Mouse (Mus musculus) kidney, adult 8-10 months (tissue): ENCODE measurements around the gene Gpsm1.
A peak's percentile ranks its signal among the peaks of the same experiment; 100 is the strongest.

Experiments used
- DNase-seq, 2 experiments: peaks; one replicate each; pipeline ENCODE4 v3.0.0; 2022

Gene Gpsm1

DNA sequence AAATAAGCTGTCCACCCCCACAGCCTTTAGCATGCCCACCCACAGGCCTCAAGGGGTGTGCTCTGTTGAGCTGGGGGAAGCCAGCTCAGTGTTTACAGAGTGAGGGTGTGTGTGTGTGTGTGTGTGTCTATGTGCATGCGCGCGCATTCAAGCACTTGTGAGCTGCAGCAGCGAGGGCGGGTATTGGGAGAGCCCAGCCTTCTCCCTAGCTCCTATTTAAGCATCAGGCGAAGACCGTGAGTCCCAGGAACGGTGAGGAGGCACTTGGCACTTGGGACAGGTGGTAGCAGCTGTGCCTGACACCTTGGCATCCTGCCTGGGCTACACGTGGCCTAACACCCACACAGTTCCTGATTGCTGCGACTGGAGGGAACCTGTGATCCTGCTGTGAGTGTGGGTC, 26.7 kb downstream of the Gpsm1 start:
- peak in 1 of 2 experiments; percentile 48 for DNase-seq

DNA sequence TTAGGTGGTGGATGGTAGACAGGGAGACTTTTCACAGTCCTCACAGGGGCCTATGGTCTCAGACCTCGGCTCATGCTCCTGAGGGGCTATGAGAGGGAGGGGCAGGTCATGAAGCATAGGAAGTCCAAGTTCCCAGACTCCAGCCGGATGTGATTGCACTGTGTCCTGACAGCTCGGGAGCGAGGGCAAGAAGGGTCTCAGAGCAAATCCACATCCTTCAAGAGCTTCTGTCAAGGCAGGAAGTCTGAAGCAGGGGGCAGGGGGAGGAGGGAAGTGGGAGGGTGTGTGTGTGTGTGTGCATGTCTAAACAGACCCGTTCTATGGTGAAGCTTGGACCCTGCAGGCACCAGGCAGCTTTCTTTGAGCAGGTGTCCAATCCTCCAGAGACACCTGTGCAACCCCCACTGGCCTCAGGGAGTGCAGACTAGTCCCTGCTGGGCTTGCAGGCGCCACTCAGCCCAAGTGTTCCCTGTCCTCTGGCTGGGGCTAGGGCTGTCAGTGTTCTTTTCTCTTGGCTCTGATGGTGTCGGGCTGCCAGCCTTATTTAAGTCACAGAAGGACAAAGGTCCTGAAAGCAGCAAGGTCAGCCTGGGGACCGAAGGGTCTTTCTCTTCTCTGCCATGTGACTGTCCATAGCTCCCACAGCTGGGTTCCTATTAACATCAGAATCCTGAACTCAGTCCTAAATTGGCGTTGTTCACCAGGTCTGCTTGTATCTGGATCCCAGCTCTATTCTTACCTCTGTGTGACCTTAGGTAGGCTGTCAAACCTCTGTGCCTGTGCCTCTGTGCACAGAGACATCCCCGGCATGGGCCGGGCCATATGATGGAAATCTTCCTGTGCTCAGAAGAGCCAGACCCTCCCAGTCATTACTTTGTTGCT, 27.5 kb downstream of the Gpsm1 start:
- DNase-seq: peak; percentile 48 to 58

DNA sequence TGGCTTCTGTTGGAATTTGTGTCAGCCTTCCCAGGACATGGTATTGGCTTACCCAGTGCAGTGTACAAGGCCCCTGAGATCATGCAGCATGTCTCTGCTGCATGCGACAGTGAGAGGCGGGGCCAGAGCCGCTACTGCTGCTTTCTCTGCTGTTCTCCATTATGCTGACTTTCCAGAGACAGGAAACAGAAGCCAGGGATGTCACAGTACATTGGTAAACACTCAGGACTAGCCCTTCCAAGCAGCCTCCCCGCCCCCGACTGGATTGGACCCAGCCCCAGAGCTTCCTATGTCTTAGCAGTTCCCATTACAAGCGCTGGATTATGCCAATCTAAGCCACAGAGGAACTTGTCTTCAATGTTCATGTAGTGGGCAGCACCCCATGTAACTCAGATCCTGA, 32.9 kb downstream of the Gpsm1 start:
- no peak for DNase-seq

DNA sequence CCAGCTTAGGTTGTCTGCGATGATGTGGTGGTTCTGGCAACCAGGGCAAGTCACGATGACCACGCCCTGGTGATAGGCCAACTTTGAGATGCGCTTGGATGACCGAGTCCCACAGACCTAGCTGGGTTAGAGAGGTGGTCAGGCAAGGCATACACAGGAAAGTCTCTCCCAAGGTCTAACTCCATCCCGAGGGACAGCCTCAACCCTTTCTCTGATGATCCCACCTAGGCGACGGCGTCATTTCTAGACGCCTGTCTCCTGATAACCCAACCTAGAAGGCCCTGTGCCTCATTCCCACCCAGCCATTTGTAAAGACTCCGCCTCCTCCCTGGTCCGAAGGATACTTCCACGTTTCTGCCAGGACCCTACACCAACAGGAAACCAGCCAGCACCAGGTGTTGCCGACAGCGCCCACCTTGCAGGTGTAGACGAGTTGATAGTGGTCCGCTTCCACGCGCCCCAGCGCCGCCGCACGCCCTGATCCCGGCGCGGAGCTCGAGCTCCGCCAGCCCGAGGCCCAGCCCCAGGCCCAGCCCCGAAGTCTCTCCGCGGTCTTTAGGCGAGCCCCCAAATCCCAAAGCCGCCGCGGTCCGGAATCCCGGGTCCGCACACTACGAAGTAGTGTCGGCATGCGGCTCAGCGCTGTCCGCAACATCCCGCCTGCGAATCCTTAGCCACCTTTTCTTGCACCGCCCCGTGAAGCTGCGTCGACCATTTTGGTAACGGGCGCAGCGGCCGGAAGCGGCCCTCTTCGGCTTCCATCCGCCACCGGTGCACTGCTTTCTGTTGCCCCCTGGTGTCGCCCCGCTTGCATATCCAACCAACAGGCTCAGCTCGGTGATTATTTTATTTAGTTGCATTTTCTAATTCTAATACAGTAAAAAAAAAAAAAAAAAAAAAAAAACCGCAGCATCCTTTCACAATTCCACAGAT, 36.3 kb downstream of the Gpsm1 start, which contains the start of gene Dnlz:
TSS of gene Dnlz (minus strand) at position 753 of the 933 bp plus-strand sequence.
- DNase-seq: peak; percentile 91 to 94

DNA sequence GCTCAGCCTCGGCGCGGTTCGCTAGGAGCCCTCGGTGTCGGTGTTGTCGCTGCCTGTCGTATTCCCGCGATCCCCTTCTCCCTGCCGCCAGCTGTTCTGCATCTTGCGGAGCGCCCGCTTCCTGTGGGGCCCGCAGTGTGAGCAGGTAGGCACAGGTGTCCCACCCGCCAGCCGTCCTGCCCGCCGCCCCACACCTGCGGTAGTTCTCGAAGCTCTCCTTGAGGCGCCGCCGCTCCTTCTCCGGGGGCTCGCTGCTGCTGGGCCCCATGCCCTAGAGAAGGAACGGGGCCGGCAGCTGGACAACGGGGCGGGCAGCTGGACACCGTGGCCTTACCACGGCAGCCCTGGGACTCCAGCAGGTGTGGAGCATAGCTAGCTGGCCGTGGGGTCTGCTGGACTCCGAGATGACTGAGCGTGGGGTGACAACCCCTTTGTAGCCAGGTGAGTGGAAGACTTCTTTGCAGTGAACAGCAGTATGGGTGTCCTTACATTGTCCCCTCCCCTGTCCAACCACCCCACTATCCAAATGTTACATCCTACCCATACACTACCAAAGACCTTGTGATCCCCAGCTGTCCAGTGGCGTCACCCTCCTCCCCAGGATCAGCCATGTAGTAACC, 37.1 kb downstream of the Gpsm1 start:
- DNase-seq: no peak

DNA sequence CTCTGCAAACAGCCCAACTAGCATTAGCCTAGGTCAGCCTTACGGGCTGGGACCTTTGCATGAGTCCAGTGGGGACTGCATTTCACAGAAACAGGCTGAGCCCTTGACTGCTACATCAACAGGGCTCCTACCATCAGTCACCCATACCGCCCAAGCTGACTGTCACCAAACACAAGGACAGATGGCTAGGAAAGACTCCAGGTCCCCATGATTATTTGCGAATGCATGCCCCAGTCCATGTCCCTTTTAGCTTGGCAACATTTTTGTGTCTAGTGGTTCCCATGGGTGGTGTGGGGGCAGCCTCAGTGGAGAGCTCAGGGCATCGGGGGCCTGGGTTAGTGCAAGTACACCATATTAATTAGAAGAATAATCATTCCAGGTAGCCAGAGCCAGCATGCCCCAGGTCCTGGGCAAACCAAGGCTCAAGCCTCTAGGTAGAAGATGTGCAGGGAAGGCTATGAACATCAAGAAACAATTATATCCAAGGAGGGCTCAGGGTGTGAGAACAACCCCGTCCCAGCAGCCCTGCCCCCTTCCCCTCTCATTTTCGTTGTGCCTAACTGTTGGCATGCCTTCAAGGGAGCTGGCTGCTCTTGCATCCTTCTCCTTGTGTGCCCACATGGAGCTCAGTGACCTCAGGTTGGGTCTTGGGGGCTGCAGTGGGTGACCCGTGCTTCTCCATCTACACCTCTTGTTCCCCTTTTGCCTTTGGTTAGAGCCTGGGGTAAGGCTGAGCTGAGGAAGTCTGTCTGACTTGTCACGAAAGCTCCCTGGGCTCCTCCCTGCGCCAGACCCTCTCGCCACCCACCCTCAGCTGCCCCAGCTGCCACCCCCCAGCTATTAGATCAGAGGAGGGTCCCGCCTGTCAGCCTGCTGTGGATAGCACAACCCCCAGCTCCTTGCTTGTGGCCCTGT, 38.0 kb downstream of the Gpsm1 start:
- DNase-seq: no peak

DNA sequence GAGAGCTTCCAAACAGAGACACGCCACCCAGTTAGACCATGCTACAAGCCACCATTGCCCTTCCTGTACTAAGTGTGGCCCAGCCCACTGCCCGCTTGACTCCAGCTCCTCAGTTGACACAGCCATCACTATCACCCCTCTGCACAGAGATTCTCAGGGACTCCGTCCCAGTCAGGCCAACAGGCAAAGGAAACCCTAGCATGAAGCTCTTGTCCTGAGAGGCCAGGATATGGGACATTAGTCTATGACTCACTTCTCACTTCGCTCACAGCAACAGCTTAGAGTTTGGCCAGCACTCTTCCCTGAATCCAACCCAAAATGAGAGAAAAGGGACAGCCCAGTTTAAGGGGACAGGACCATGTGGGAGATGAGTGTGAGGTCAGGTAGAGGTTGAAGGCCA, 39.1 kb downstream of the Gpsm1 start:
- DNase-seq: no peak

DNA sequence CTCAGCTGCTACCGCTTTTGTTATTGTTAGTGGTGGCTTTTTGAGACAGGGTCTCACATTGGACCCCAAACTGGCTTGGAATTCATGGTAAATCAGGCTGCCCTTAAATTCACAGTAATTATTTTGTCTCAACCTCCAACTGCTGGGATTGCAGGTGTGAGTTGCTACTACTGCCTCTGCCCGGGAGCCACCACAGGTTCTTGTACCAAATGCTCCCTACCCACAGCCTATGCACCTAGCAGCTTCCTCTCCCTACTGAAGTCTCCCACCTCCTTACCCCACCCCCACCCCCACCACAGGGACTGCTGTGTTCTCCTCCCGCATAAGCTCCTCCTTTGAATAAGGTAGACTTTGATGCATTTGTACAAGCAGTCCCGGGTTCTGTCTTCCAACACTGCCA, 40.9 kb downstream of the Gpsm1 start:
- no peak for DNase-seq

DNA sequence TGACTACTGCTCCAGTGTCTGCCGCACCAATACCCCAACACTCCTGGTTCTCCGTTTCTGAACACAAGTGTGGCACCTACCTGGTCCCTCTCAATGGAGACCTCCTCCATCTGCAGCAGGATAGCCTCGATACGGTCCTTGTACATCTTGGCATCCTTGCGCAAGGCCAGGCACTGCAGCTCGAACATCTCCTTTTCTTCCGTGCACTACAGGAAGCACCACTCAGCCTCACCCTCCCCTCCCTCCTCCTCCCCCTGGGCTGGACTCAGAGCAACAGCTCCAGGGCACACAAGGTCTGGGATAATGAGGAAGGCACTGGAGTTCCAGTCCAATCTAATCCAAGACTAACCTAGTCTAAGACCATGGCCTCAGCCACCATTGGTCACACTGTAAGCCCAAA, 41.4 kb downstream of the Gpsm1 start:
- DNase-seq: no peak

DNA sequence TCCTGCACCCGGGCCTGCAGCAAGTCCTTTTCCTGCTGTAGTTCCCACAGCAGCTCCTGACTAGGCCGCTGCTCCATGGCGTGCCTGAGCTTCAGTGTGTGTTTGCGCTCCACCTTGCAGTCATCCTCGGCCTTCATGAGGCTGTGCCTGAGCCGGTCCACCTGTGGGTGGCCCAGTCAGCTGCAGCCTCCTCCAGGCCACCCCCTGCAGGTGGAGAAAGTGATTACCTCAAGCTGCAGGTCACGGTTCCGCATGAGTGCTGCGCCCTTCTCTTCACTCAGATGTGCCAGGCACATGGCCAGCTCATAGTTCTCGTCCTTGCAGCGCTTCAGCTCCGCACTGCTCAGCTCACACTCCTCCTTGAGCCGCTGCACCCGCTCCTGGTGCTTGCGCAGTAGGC, 42.2 kb downstream of the Gpsm1 start:
- DNase-seq: peak; percentile 87

DNA sequence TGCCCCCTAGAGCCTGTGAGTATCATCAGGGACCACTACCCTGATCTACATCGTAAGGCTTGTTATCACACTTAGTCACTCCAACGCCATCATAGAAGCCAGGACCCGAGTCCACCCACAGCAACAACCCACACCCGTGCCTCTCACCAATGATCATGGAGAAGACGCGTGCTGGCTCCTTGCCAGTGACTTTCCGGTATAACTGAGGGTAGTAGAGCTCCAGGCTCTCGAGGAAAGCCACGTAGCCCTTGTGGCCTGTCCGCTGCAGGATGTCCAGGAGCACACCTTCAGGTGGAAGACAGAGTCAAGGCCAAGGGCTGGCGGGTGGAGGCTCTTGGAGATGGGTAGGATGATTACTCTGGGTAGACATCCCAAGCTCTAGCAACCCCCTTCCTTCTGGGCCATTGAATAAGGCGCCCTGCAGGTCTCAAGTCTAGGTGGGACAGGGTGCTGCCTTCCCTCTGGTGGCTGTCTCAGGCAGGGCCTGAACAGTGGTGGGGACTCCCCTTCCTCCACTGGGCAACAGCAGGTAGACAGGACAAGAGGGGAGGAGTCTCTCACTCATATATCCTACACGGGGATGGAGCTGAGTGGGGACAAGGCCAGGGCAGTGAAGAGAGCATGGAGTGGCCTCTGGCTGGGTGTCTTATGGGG, 43.5 kb downstream of the Gpsm1 start:
- no peak for DNase-seq

DNA sequence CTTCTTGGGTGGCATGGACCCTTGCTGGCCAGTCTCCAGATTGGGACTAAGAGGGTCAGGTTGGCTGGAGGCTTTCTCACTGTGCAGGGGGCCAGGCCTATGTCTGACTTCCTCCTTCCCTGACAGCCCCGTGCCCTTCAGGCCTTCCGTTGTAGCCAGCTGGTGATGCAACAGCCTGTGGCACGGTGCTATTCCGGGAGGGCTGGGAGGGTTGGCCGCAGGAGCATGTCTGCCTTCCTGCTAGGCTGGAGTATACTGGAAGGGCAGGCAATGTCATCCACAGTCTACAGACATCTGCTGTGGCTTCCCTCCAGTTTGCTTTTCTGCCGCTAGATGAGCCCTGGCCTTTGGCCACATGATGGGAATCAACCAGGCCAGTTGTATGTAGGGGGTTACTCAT, 44.7 kb downstream of the Gpsm1 start:
- no peak for DNase-seq

DNA sequence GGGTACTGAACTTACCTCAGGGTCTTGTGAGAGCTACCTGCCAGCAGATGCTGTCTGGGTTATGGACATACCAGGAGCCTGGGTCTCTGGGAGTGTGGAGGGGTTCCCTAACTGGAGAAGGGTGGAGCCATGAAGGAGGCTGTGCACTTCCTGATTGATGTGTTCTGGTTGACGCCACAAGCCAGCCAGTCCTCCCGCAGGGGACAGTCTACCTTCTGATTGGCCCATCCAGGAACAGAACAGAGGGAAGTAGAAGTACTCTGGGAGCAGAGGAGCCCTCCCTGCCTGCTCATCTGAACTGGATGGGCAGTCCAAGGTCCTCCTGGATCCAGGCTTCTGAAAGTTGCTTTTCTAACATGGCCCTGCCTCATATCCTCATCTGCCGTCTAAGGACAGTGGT, 45.5 kb downstream of the Gpsm1 start, which contains the start of gene Card9:
TSS of gene Card9 (minus strand) at position 147 of the 400 bp plus-strand sequence.
- DNase-seq: no peak

DNA sequence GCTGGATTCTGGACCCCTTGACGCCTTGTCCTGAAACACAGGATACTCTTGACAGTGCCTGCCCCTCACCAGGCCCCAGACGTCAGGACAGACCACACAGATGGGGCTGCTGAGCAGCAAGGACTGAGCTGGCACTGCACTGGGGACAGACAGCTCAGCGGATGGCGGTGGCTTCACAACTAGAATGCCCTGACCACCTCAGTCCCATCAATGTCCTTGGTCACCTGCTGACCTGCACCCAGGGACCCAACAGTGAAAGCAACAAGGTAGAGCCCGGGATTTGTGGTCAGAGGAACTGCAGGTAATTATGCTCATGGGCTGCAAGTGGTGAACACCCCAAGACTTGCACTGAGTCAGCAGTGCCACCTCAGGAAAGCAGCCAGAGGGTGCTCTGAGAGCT, 47.7 kb downstream of the Gpsm1 start:
- DNase-seq: no peak

DNA sequence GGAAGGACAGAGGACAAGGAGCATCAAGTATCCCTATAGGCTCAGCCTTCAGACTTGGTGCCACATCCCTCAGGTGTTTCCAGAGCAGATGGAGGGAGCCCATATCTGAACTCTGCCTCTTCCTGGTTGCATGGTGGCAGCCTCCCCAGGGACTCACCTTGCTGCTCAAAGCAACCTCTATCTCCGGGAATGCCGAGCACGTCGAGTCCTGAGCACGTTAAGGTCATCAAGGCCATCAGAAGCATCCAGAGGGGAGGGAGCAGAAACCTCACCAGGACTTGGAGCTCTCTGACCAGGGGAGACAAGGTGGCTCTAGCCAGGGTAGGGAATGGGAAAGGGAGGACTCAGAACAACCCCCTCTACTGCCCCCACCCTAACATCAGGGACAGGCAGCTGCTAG, 48.2 kb downstream of the Gpsm1 start:
- no peak for DNase-seq

DNA sequence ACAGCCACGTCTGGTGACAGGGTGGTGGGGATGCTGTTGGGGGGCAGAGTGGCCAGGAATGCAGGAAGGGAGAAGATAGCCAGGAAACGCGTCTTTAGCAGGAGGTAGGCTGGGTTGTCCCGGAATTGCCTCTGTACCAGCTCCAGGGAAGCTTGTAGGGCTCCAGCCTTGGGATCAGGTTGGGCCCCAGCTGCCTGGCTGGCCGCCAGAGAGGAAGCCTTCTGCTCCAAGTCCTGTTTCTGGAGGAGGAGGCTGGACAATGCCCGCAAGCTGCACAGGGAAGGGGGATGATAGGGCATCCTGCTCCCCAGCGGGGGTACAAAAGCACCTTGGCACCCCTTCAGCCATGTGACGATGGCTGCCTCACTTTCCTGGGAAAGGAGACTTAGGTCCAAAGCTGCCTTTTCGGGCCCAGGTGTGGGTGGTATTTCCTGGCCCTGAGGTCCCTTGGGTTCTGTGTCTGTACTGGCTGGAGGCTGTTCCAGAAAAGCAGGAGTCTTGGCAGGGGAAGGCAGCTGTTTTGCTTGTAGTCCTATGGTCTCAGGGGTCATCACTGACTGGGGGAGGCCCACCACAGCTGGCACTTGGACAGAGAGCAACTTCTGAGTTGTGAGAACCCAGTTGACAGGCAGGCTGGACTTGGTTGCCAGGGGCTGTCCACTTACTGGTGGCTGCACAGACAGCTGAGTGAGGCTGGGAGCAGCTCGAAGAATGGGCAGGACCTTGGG, 49.6 kb downstream of the Gpsm1 start:
- DNase-seq: peak in 1 of 2 experiments; percentile 58

DNA sequence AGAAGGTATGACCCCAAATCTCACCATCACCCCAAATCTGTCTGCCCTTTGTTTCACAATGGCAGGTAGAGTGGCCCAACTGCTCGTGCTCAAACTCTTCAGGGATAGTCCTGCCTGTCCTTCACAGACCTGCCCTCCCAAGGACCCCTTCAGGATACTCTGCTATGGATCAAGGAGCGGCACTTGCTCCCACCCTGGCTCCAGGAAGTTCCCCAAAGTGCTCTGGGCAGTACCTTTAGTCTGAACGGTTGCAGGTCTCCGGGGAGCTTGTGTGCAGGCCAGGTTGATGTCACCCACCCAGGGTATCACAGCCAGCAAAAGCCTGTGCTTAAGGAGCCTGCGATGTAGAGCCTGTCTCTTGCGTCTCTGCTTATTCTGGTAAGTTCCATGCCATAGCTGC, 52.6 kb downstream of the Gpsm1 start:
- DNase-seq: no peak

DNA sequence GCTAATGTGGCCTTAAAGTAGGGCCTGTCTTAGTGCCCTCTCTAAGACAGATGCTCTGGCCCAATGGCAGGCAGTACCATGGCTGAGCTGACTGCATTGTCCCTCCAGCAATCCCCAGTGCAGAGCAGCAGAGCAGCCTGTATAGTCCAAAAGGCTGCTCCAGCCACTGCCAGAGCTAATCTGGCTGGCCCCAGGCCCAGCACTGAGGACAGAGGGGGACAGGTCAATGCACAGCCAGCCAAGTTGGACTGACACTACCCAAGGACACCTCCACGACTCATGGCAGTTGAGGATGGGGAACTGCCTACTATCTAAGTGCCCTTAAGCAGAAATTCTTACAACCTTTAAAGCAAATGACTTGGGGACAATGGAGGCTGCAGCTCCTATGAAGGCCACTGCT, 53.3 kb downstream of the Gpsm1 start:
- no peak for DNase-seq

DNA sequence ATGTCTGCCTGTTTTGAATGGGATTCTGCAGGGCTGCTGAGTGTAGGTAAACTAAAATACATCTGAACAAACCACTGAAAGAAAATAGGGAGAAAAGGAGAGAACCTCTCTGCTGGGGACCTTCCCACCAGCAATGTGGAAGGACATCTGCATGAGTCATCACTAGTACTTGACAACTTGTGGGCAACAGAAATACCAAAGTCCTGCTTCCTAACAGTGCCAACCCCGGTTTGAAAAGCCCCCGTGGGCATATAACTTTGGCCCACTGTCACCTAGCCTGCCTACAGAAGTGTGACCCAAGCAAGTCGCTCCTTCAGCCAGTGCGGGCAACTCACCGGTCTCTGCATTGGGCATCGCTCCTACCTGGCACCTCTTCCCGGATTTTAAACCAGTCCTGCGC, 57.1 kb downstream of the Gpsm1 start:
- no peak for DNase-seq

DNA sequence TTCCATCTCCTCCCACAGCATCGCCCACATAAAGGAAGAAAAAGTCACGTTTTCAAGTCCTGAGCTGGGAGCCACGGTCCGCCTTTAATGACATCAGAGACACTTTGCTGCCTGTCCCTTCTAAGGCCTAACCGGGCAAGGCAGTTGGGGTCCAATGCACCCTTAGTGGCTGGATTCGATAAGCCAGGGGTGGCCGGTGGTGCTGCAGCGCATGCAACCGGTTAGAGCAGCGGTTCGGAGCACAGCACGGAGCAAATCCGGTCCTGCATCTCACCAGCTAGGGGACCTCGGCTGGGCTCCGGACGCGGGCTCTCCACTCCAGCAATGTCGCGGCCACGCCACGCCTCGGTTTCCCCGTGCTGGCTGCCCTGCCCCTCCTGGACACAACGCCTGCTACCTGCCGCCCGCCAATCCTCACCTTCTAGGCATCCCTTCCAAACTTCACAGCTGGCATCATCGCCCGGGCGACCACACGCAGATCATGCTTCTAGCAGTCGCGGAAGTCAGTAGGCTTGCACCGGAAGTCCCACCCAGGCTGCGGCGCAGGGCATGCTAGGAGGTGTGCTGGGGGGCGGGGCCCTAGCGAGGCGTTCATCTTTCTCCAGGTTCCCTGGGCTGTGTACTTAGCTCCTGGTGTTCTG, 64.9 kb downstream of the Gpsm1 start, which contains the start of gene Snapc4:
TSS of gene Snapc4 (minus strand) at position 523 of the 641 bp plus-strand sequence.
- DNase-seq: peak; percentile 80 to 89
